Mouse (Mus musculus) left cerebral cortex, adult 2 months (tissue): Measurements from ENCODE around the gene Zfc3h1. TPM values are rescaled to one million over a fixed set of nuclear protein-coding genes. Genes with fewer than 3 reads are reported as not detected.

Experiments
- DNase-seq, 2 experiments: peaks; one replicate each; pipeline ENCODE4 v3.0.0; 2021 to 2022; ENCODE audit warnings: low spot score in 2 of 2, mixed read lengths in 1 of 2; ENCODE audit errors: extremely low spot score in 1 of 2
- H3K27ac ChIP-seq: fragments of 200-600 bp; 2 replicates; pipeline ENCODE4 v1.8.1; 2022
- H3K4me3 ChIP-seq: fragments of 200-600 bp; 2 replicates; pipeline ENCODE4 v1.8.1; 2022
- CTCF ChIP-seq: fragments of 200-600 bp; IDR thresholded peaks from 2 replicates; pipeline ENCODE4 v1.8.1; 2022; ENCODE audit warnings: antibody characterized with exemption, mild to moderate bottlenecking, moderate library complexity
- intact Hi-C: fragments of 180-260 bp; cut with DNase I; formaldehyde crosslinking; loops from one replicate; pipeline ENCODE4 v1.15.1; 2025
- long read RNA-seq, 2 experiments: library from polyadenylated mRNA; stranded (forward); transcript quantifications; one replicate each; pipeline ENCODE4 v2.0.0; 2021; ENCODE audit warnings: borderline mapping rate in 2 of 2
- total RNA-seq, 2 experiments: library from RNA; stranded (reverse); gene quantifications; 2 replicates each; pipeline ENCODE4 v1.2.3; 2021

The Zfc3h1 gene
- total RNA-seq, result 10 to 100 TPM; 54.6 to 61.2 TPM
- long read RNA-seq, experiment 1, full-length matches to known transcripts, result 9 of 16 reads
- long read RNA-seq, experiment 1, partial matches to known transcripts, result 2 of 16 reads
- long read RNA-seq, experiment 1, other reads (novel, unspliced or antisense), result 5 of 16 reads
- long read RNA-seq, experiment 2, full-length matches to known transcripts, result 6 of 14 reads
- long read RNA-seq, experiment 2, partial matches to known transcripts, result 5 of 14 reads
- long read RNA-seq, experiment 2, other reads (novel, unspliced or antisense), result 3 of 14 reads

DNA sequence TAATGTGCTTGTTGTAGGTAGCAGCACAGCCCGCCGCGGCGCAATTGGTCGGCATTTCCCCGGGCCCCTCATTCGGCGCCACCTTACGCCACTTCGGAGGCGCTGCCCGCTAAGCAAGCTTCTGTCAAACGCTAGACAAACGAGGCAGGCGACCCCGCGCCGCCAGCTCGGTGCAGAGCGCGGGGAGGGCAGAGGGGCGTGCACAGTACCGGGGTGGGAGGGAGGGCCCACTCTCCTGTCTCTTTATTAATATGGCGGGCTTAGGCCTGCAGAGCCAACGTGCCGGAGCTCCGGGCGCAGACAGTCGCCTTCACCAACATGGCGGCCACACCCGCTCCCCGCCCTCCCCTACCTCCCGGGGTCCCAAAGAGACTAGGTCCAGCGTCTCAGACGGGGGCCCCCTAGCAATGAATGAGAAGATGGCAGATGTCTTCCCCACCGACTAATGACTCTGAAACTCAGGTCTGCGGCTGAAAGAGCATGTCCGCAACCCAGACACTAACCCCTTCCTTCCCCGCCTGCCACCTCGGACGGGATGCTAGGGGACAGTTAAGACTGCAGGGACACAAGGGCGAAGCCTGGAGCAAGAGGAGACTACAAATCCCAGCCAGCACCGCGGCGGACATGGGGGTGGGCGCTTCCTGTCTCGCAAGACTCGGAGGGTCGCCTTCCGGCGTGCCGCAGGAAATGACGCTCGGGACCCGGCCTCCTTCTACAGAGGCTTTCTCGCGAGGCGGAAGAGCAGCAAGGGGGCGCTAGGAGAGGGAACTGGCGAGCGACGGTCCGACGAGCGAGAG, at the start of gene Zfc3h1, which contains the start of gene Thap2:
Zfc3h1 (plus strand) TSS at position 739 of the 797 bp plus-strand sequence.
Thap2 (minus strand) TSS at position 223 of the 797 bp plus-strand sequence.
- intact Hi-C loops, result loop anchor here (1.0 to 5.0 kb wide), 3 partner anchors 22 to 582 kb away; partner anchors contain the start of genes Rab21, Tmem19 and Trhde
- H3K4me3 ChIP-seq, result peak within 1 kb of the TSS; percentile 94
- DNase-seq, result peak; percentile 97 to 98
- H3K27ac ChIP-seq, result peak within 1 kb of the TSS; percentile 87
- peak; percentile 69 for TF ChIP-seq CTCF

DNA sequence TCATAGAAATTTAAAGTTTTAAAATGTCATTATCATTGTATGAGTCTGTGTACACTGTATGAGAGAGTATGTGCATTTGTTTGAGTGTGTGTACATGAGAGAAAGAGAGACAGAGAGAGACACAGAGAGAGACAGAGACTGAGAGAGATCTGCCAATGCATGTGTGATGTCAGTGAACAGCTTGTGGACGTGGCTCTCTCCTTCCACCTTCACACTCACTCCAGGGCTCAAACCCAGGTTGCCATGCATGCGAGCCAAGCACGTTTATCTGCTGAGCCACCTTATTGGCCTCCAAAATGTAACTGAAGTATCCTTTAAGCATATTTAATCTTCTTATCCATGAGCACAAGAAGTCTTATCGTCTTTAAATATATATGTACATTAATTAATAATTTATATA, 47.9 kb upstream of the Zfc3h1 start:
- no peak overlapping the region for H3K4me3 ChIP-seq
- H3K27ac ChIP-seq, result no peak overlapping the region
- DNase-seq, result no peak
- intact Hi-C loops, result no loop called here
- TF ChIP-seq CTCF, result no peak

GRCm38 (mm10) chr10:115339820-115340328, 44.9 kb upstream of the Zfc3h1 start:
- intact Hi-C loops, result no loop called here
- TF ChIP-seq CTCF, result no peak
- no peak for DNase-seq
- Histone ChIP-seq H3K4me3 (no peak overlapping the region), H3K27ac (no peak overlapping the region)

GRCm38 (mm10) chr10:115342771-115343425, 41.9 kb upstream of the Zfc3h1 start:
- H3K27ac ChIP-seq, result no peak overlapping the region
- no peak for DNase-seq
- TF ChIP-seq CTCF, result no peak
- no peak overlapping the region for H3K4me3 ChIP-seq
- intact Hi-C loops, result no loop called here

- no peak for TF ChIP-seq CTCF
- Histone ChIP-seq H3K4me3 (no peak overlapping the region), H3K27ac (no peak overlapping the region)
- intact Hi-C loops, result no loop called here
- no peak for DNase-seq
Measured at GRCm38 (mm10) chr10:115346444-115346843, 38.3 kb upstream of the Zfc3h1 start.

DNA sequence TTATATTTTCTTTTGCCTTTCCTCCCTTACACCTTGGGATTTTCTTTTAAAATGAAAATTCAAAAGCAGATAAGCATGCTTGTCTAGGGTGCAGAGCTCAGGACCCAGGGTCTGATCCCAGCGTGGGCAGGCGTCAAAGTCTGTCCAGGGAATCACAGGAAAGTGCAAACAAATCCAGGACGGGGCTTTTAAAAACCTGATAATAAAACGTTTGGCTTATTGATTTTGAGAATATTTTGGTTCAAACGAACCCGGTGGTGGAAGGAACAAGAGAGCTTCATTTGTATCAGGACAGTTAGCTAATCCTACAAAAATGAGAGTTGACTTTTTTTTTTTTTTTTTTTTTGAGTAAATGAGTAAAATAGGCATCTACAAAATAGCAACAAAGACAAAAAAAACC, 36.6 kb upstream of the Zfc3h1 start:
- Histone ChIP-seq H3K27ac (no peak overlapping the region), H3K4me3 (no peak overlapping the region)
- no peak for DNase-seq
- intact Hi-C loops, result no loop called here
- TF ChIP-seq CTCF, result no peak

- intact Hi-C loops, result no loop called here
- no peak for DNase-seq
- Histone ChIP-seq H3K27ac (no peak overlapping the region), H3K4me3 (no peak overlapping the region)
- TF ChIP-seq CTCF, result no peak
Measured at GRCm38 (mm10) chr10:115349029-115349428, 35.7 kb upstream of the Zfc3h1 start.

- no peak for DNase-seq
- Histone ChIP-seq H3K4me3 (no peak overlapping the region), H3K27ac (no peak overlapping the region)
- intact Hi-C loops, result no loop called here
- TF ChIP-seq CTCF, result no peak
Measured at GRCm38 (mm10) chr10:115349509-115349908, 35.2 kb upstream of the Zfc3h1 start.

DNA sequence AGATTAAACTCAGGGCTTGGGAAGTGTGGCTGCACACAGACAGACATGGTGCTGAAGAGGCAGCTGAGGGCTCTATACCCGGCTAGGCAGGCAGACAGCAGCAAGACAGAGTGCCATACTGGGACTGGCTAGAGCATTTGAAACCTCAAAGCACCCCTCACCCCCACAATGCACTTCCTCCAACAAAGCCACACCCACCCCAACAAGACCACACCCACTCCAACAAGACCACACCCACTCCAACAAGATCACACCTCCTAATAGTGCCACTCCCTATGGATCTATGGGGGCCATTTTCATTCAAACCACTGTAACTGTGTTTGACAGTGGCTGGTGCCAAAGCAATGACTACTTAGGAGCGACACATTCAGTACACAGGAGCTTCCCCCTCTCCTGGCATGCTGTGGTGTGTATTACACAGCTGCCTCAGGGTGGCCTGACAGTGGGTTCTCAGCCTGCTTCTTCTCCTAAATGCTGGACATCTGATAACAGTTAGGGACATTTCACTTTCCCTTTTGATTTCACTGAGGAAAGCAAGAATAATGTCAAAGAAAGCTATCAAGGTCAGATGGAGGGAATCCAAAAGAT, 33.9 kb upstream of the Zfc3h1 start:
- TF ChIP-seq CTCF, result no peak
- Histone ChIP-seq H3K27ac (no peak overlapping the region), H3K4me3 (no peak overlapping the region)
- intact Hi-C loops, result no loop called here
- no peak for DNase-seq

DNA sequence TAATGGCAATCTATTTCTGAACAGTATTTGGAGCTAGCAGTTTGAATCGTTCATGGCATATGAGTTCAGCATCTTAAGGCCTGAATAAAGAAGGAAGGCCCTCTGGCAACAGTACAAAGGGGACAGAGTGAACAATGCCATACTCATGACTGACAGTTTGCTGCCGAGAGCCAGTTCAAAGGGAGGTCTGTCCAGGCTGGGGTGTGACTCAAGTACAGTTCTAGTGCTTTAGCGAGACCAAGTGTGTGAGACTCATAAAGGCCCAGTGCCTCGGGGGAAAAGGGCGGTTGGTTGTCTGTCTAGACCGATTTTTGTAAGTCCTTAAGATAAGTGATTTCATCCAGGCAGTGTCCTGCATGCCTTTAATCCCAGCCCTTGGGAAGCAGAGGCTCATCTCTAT, 30.2 kb upstream of the Zfc3h1 start:
- H3K4me3 ChIP-seq, result no peak overlapping the region
- H3K27ac ChIP-seq, result no peak overlapping the region
- intact Hi-C loops, result no loop called here
- no peak for TF ChIP-seq CTCF
- DNase-seq, result no peak

DNA sequence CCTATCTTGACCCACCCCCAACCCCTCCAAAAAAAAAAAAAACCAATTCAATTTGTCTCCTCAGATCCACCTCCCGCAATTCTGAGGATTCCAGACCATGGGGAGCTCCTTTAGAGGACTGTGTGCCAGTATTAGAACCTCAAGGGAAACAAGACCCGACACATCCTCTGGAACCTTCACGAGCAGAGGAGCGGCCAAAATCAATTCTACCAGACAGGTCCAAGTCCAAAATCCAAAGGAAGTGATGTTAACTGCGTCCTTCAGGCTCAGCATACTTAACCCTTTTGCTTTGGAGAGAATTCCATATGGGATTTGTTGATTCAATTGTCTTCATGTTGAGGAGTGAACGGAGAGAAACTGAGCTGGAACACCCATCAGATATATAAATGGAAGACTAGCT, 29.7 kb upstream of the Zfc3h1 start:
- Histone ChIP-seq H3K4me3 (no peak overlapping the region), H3K27ac (no peak overlapping the region)
- no peak for DNase-seq
- no peak for TF ChIP-seq CTCF
- intact Hi-C loops, result no loop called here
